Mouse (Mus musculus): ENCODE data around the gene Nr2e1.

Gene Nr2e1

GRCm38 (mm10) chr10:42583157-42583872 is at the start of gene Nr2e1, which contains the start of gene Ostm1:
Gene Nr2e1, minus strand, starts transcription at chr10:42583632.
Gene Ostm1, plus strand, starts transcription at chr10:42583822.
- DNase-seq (ENCODE audit: extremely low spot score, low read depth, low spot score): no peak

GRCm38 (mm10) chr10:42632453-42633360 is 49.3 kb upstream of the Nr2e1 start:
- no peak for DNase-seq (ENCODE audit: extremely low spot score, low read depth, low spot score)

GRCm38 (mm10) chr10:42631754-42632452 is 48.5 kb upstream of the Nr2e1 start:
- DNase-seq (ENCODE audit: extremely low spot score, low read depth, low spot score): no peak

- DNase-seq (ENCODE audit: extremely low spot score, low read depth, low spot score): no peak
Observed at GRCm38 (mm10) chr10:42630596-42631355, 47.3 kb upstream of the Nr2e1 start.

- DNase-seq (ENCODE audit: extremely low spot score, low read depth, low spot score): no peak
Observed at GRCm38 (mm10) chr10:42625907-42626306, 42.5 kb upstream of the Nr2e1 start.

GRCm38 (mm10) chr10:42618291-42618690 is 34.9 kb upstream of the Nr2e1 start:
- DNase-seq (ENCODE audit: extremely low spot score, low read depth, low spot score): no peak

GRCm38 (mm10) chr10:42614766-42615165 is 31.3 kb upstream of the Nr2e1 start:
- DNase-seq (ENCODE audit: extremely low spot score, low read depth, low spot score): no peak

- DNase-seq (ENCODE audit: extremely low spot score, low read depth, low spot score): no peak
Observed at GRCm38 (mm10) chr10:42613639-42614381, 30.4 kb upstream of the Nr2e1 start.

GRCm38 (mm10) chr10:42613075-42613474 is 29.6 kb upstream of the Nr2e1 start:
- DNase-seq (ENCODE audit: extremely low spot score, low read depth, low spot score): no peak

- DNase-seq (ENCODE audit: extremely low spot score, low read depth, low spot score): no peak
Observed at GRCm38 (mm10) chr10:42606757-42607156, 23.3 kb upstream of the Nr2e1 start.

GRCm38 (mm10) chr10:42604874-42605273 is 21.4 kb upstream of the Nr2e1 start:
- DNase-seq (ENCODE audit: extremely low spot score, low read depth, low spot score): no peak

GRCm38 (mm10) chr10:42601556-42601955 is 18.1 kb upstream of the Nr2e1 start:
- no peak for DNase-seq (ENCODE audit: extremely low spot score, low read depth, low spot score)

GRCm38 (mm10) chr10:42598615-42599014 is 15.2 kb upstream of the Nr2e1 start:
- DNase-seq (ENCODE audit: extremely low spot score, low read depth, low spot score): no peak

GRCm38 (mm10) chr10:42593201-42593600 is 9.8 kb upstream of the Nr2e1 start:
- DNase-seq (ENCODE audit: extremely low spot score, low read depth, low spot score): no peak

GRCm38 (mm10) chr10:42591993-42592686 is 8.7 kb upstream of the Nr2e1 start:
- DNase-seq (ENCODE audit: extremely low spot score, low read depth, low spot score): no peak

GRCm38 (mm10) chr10:42591185-42591992 is 8.0 kb upstream of the Nr2e1 start:
- no peak for DNase-seq (ENCODE audit: extremely low spot score, low read depth, low spot score)

GRCm38 (mm10) chr10:42590261-42591184 is 7.1 kb upstream of the Nr2e1 start:
- DNase-seq (ENCODE audit: extremely low spot score, low read depth, low spot score): no peak
